Mouse (Mus musculus): ENCODE results near the gene Zfp235. TPM values are rescaled to one million over a fixed set of nuclear protein-coding genes. Genes with fewer than 3 reads are reported as not detected.

Gene Zfp235
- polyA plus RNA-seq (2015; fragmentation: Nextera tagmentation; extraction: Ambion mirVana), result 5.9 and 9.1 TPM in 2 replicates

DNA sequence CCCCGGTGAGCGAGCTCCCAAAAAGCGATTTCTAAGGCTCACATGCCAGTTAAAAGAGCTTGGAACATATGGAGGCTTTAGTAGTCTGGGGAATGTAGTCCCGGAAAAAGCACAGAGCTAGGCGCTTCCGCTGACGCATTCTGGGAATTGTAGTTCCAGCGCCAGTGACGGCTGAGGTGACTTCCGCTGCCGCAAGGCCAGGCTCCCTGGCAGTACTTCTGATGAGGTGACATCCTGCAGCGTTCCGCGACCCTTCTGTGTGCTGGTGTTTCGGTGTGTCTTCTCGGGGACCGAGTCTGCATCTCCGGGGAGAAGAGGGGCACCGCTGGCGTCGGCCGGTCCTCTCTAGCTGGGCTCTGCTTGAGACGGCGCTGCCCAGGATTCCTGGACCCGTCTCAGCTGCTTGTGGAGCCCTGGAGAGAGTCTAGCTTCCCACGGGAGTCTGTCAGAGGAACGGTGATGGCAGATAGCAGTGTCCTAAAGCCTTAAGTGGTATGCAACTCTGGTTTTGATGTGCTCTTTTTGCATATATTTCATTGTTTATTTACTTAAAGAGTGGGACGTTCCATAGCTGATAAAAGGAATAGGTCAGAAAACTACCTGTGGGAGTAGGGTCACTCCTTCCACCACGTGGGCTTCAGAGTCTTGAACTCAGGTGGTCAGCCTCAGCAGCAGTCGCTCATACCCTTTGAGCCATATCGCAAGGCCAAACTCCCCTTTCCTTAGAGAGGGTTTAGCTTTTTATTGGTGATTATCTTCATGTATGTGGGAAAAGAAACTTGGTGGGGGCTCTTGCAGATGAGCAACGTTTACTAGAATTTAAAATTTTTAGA is at the start of gene Zfp235:
Gene Zfp235 (plus strand): TSS at position 174 of the 833 bp plus-strand sequence.
- 3% methylated on average over 32 of the region's 32 CpGs for WGBS
- Histone ChIP-seq H3K9ac (peak within 1 kb of the TSS; percentile 84), H3K27ac (replicated peaks) (no peak within 1 kb of the TSS), H3K4me1 (peaks cover 13% of the 10 kb centered on the region), H3K4me2 (peak within 1 kb of the TSS; percentile 77), H3K27me3 (replicated peaks) (no peaks in the 10 kb centered on the region), H3K4me3 (peak within 1 kb of the TSS; percentile 72), H3K36me3 (peaks cover 37% of the 10 kb centered on the region), H3K9me3 (no peaks in the 10 kb centered on the region)
- ATAC-seq (ENCODE audit: extremely low read depth, insufficient number of reproducible peaks, low FRiP score, low TSS enrichment), result peak; percentile 85

DNA sequence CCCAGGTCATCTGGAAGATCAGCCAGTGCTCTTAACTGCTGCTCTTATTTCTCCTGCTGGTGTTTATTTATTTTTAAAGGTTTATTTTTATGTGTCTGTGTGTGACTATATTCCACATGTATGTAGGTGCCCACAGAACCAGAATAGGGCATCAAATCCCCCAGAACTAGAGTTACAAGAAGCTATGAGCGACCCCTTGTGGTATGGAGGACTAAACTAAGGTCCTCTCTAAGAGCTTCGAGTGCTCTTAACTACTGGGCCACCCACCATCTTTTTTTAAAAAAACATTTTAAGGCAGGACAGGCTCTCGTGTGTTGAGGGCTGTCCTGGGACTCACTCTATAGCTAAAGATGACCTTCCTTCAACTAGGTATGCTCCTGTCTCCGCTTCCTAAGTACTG is 47.1 kb upstream of the Zfp235 start:
- no peaks in the 10 kb centered on the region for H3K27me3 ChIP-seq (replicated peaks)
- H3K27ac ChIP-seq (replicated peaks), result no peak overlapping the region
- no peak for ATAC-seq (ENCODE audit: extremely low read depth, insufficient number of reproducible peaks, low FRiP score, low TSS enrichment)
- H3K9ac ChIP-seq, result no peak overlapping the region
- peaks cover 55% of the 10 kb centered on the region for H3K36me3 ChIP-seq
- H3K4me1 ChIP-seq, result peaks cover 15% of the 10 kb centered on the region
- no peak overlapping the region for H3K4me2 ChIP-seq
- no peak overlapping the region for H3K4me3 ChIP-seq
- WGBS, result 90% methylated on average over 4 of the region's 4 CpGs
- H3K9me3 ChIP-seq, result peaks cover 7% of the 10 kb centered on the region; the same call in 1 of the 2 replicates

DNA sequence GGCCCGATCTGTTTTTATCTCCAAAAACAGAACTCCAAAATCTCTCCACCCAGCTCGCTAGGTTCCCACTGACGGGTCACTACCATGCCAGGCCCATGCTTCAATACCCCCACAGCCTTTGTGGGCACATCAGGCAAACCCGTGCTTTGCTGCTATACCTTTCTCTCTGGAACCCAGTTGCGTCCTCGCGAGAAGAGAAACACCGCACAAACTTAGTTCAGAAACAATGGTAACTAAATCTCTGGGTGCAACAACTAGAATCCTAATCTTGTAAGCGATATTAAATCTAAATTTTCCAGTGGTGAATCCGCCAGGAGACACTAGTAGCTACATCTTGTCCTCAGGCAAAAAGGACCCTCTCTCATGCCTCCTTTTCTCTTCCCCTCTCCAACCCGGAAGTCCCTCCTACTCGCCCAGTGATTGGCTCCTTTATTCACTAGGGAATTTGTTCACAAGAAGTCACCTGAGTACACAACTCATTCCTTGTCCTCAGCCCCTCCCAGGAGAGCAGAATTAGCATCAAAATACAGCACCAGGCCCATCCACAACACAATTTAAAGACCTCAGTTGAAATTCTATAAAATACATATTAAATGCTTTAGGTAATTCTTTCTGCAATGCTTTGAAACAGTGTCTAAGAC is 46.4 kb upstream of the Zfp235 start:
- Histone ChIP-seq H3K9me3 (peaks cover 7% of the 10 kb centered on the region; the same call in 1 of the 2 replicates), H3K4me1 (peaks cover 12% of the 10 kb centered on the region), H3K36me3 (peaks cover 59% of the 10 kb centered on the region), H3K27ac (replicated peaks) (no peak overlapping the region), H3K27me3 (replicated peaks) (no peaks in the 10 kb centered on the region), H3K4me3 (no peak overlapping the region), H3K9ac (no peak overlapping the region), H3K4me2 (no peak overlapping the region)
- WGBS, result 92% methylated on average over 12 of the region's 12 CpGs
- ATAC-seq (ENCODE audit: extremely low read depth, insufficient number of reproducible peaks, low FRiP score, low TSS enrichment), result no peak

DNA sequence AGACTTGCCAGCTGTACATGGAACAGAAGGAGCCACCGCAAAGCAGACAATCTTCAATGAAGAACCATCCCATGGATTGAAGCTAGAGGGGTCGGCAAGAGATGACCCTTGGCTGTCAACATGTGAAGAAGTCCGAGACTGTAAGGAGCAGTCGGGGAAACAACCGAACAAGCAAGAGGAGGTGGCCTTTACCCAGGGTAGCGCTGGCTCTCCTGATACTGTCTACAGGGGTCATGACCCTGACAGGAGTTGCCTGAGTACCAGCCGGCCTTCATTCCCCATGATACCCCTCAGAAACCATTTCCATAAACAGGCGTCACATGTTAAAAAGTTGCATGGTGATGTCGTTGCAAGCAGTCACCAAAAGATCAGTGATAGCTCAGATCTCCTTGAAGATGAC is 29.6 kb upstream of the Zfp235 start:
- peaks cover 76% of the 10 kb centered on the region for H3K9me3 ChIP-seq
- WGBS, result 90% methylated on average over 9 of the region's 9 CpGs
- ATAC-seq (ENCODE audit: extremely low read depth, insufficient number of reproducible peaks, low FRiP score, low TSS enrichment), result no peak
- H3K9ac ChIP-seq, result no peak overlapping the region
- H3K27ac ChIP-seq (replicated peaks), result no peak overlapping the region
- H3K36me3 ChIP-seq, result peaks cover 100% of the 10 kb centered on the region
- H3K4me2 ChIP-seq, result no peak overlapping the region
- H3K27me3 ChIP-seq (replicated peaks), result no peaks in the 10 kb centered on the region
- no peaks in the 10 kb centered on the region for H3K4me1 ChIP-seq
- no peak overlapping the region for H3K4me3 ChIP-seq

DNA sequence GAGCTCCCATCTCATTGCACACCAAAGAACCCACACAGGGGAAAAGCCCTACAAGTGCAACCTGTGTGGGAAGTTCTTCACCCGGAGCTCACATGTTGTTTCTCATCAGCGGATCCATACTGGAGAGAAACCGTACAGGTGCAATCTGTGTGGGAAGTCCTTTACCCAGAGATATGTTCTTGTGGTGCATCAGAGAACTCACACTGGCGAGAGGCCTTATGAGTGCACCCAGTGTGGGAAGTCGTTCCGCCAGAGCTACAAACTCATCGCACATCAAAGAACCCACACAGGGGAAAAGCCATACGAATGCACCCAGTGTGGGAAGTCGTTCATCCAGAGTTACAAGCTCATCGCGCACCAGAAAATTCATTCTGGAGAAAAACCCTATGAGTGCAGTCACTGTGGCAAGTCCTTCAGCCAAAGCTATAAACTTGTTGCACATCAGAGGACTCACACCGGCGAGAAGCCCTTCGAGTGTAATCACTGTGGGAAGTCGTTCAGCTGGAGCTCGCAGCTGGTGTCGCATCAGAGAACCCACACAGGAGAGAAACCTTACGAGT is 28.7 kb upstream of the Zfp235 start:
- no peaks in the 10 kb centered on the region for H3K27me3 ChIP-seq (replicated peaks)
- no peak for ATAC-seq (ENCODE audit: extremely low read depth, insufficient number of reproducible peaks, low FRiP score, low TSS enrichment)
- no peak overlapping the region for H3K4me3 ChIP-seq
- peaks cover 76% of the 10 kb centered on the region for H3K9me3 ChIP-seq
- H3K9ac ChIP-seq, result no peak overlapping the region
- H3K4me2 ChIP-seq, result no peak overlapping the region
- no peaks in the 10 kb centered on the region for H3K4me1 ChIP-seq
- no peak overlapping the region for H3K27ac ChIP-seq (replicated peaks)
- WGBS, result 92% methylated on average over 18 of the region's 18 CpGs
- peaks cover 98% of the 10 kb centered on the region for H3K36me3 ChIP-seq

DNA sequence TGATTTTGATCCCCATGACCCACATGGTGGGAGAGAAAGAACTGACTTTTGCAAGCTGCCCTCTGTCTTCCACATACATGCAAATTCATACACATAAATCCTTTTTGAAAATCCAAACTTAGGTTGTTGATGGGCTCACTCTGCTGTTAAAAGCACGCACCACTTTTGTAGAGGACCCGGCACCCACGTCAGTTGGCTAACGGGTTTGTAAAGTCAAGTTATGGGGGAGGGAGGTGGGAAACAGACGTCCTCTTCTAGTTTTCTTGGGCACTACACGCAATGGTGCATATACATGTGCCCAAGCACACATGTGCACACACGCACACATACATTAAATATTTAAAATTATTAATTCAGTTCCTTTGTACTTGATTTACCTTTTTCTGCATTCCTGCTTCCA is 23.1 kb upstream of the Zfp235 start:
- no peak for ATAC-seq (ENCODE audit: extremely low read depth, insufficient number of reproducible peaks, low FRiP score, low TSS enrichment)
- Histone ChIP-seq H3K4me2 (no peak overlapping the region), H3K4me3 (no peak overlapping the region), H3K9me3 (peaks cover 30% of the 10 kb centered on the region), H3K9ac (no peak overlapping the region), H3K36me3 (peaks cover 42% of the 10 kb centered on the region), H3K27me3 (replicated peaks) (no peaks in the 10 kb centered on the region), H3K4me1 (peaks cover 7% of the 10 kb centered on the region), H3K27ac (replicated peaks) (no peak overlapping the region)
- 94% methylated on average over 7 of the region's 7 CpGs for WGBS

DNA sequence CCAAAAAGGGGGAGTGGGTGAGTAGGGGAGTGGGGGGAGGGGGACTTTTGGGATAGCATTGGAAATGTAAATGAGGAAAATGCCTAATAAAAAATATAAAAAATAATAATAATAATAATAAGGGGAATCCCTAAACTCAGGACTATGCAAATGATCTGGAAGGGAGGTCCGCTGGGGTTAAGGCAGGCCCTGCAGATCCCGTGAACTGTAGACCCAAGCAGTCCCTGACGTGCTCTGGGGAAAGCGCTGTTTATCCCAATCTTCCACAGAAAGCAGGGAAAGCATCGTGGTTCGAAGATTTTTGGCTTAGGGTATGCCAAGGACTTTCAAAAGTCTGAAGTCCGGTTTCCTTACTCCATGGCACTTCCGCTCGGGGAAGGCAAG is 22.2 kb upstream of the Zfp235 start:
- H3K4me1 ChIP-seq, result peaks cover 7% of the 10 kb centered on the region
- no peaks in the 10 kb centered on the region for H3K27me3 ChIP-seq (replicated peaks)
- peak overlapping the region; percentile 81 for H3K27ac ChIP-seq (replicated peaks)
- no peak for ATAC-seq (ENCODE audit: extremely low read depth, insufficient number of reproducible peaks, low FRiP score, low TSS enrichment)
- H3K9me3 ChIP-seq, result peaks cover 20% of the 10 kb centered on the region
- peak overlapping the region; percentile 89 for H3K9ac ChIP-seq
- WGBS, result 4% methylated on average over 9 of the region's 9 CpGs
- H3K4me3 ChIP-seq, result peak overlapping the region; percentile 83
- H3K4me2 ChIP-seq, result peak overlapping the region; percentile 85
- peaks cover 33% of the 10 kb centered on the region for H3K36me3 ChIP-seq

DNA sequence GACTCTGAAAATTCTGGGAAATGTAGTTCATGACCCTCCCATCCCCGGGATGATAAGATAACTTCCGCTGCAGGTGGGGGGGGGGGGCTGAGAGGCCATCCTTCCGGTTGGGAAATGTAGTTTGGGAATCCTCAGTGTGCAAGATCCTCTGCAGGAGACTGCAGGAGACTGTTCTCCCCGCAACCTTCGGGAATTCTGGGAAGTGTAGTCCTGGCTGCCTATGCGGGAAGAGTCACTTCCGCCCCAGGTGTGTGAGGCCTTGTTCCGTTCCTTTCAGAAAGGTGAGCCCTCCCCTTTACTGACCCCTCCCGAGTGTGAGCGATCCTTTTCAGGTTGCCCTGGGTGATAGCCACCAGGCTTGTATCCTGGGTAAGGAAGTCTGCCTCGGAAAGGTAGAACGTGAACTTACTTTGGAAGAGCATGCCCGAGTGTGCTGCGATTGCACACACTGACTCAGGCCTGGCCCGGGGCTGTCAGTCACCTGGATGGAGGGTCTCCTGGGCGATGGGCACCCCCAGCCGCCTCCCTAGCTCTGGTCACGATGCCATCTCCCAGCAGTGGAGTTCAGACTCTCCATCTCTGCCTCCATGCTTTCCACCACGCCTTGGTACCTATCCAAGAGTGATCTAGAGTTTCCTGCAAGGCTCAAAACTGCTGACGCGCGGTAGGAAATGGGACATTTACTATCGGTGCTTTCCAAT is 21.7 kb upstream of the Zfp235 start, which contains the start of gene Zfp112:
Gene Zfp112 (plus strand): TSS at position 159 of the 701 bp plus-strand sequence.
- H3K36me3 ChIP-seq, result peaks cover 27% of the 10 kb centered on the region
- H3K4me2 ChIP-seq, result peak within 1 kb of the TSS; percentile 85
- ATAC-seq (ENCODE audit: extremely low read depth, insufficient number of reproducible peaks, low FRiP score, low TSS enrichment), result peak; percentile 87
- H3K9ac ChIP-seq, result peak within 1 kb of the TSS; percentile 89
- H3K9me3 ChIP-seq, result peaks cover 15% of the 10 kb centered on the region
- H3K4me3 ChIP-seq, result peak within 1 kb of the TSS; percentile 83
- under 1% methylated on average over 23 of the region's 23 CpGs for WGBS
- peaks cover 7% of the 10 kb centered on the region for H3K4me1 ChIP-seq
- peak within 1 kb of the TSS; percentile 84 for H3K27ac ChIP-seq (replicated peaks)
- no peaks in the 10 kb centered on the region for H3K27me3 ChIP-seq (replicated peaks)

DNA sequence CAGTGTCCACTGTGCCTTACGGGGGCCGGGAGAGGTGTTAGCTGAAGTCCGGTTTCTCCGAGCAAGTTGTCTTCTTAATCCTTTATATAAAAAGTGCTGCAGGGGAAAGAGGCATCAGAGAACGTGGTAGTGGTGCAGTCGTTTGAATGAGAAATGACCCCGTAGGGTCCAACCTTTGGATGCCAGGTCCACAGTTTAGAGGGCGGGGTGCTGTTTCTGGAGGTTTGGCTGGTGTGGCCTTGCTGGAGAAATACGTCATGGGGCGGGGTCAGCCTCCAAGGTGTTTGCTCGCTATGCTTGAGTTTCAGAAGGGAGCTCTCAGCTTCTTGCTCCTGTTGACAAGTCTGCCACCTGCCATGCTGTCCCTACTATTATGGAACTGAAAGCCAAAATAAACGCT is 21.0 kb upstream of the Zfp235 start:
- Histone ChIP-seq H3K4me1 (peaks cover 7% of the 10 kb centered on the region), H3K4me2 (peak overlapping the region; percentile 85), H3K27ac (replicated peaks) (peak overlapping the region; percentile 84), H3K27me3 (replicated peaks) (no peaks in the 10 kb centered on the region), H3K9ac (peak overlapping the region; percentile 89), H3K4me3 (peak overlapping the region; percentile 83), H3K9me3 (peaks cover 8% of the 10 kb centered on the region), H3K36me3 (peaks cover 22% of the 10 kb centered on the region)
- no peak; the same call in 1 of the 2 replicates for ATAC-seq (ENCODE audit: extremely low read depth, insufficient number of reproducible peaks, low FRiP score, low TSS enrichment)
- WGBS, result 13% methylated on average over 12 of the region's 12 CpGs

DNA sequence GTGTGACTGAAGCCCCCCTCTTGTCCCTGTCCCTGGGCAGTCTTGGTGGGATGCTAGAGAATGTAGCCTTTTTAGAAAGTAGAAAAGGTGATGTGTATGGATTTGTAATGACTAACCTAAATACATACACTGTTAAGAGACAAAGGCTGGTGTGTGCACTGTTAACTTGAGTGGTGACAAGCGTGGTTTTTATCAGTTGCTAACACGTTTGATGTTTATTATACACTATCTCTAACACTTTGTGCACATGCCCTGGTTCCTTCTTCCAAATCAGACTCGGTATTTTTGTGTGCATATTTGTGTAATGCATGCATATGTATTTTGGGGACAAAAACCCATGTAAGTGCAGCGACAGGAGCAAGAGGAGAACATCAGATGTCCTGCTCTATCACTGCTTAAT is 17.3 kb upstream of the Zfp235 start:
- no peaks in the 10 kb centered on the region for H3K9me3 ChIP-seq
- H3K27me3 ChIP-seq (replicated peaks), result no peaks in the 10 kb centered on the region
- no peak for ATAC-seq (ENCODE audit: extremely low read depth, insufficient number of reproducible peaks, low FRiP score, low TSS enrichment)
- H3K36me3 ChIP-seq, result peaks cover 8% of the 10 kb centered on the region; the same call in 1 of the 2 replicates
- 59% methylated on average over 4 of the region's 4 CpGs for WGBS
- no peak overlapping the region for H3K9ac ChIP-seq
- H3K4me1 ChIP-seq, result peaks cover 7% of the 10 kb centered on the region
- no peak overlapping the region for H3K27ac ChIP-seq (replicated peaks)
- no peak overlapping the region for H3K4me3 ChIP-seq
- H3K4me2 ChIP-seq, result no peak overlapping the region
